Mouse (Mus musculus) hindbrain, embryonic 15.5 days (tissue): Measurements from ENCODE around the gene Hamp. TPM values are rescaled to one million over a fixed set of nuclear protein-coding genes. Genes with fewer than 3 reads are reported as not detected.
A peak's percentile ranks its signal among the peaks of the same experiment; 100 is the strongest.
"Not testable (repeated sequence)": the region's sequence is repeated elsewhere in the genome, so short reads cannot be mapped to it uniquely, and the experiment has no call there.

Source experiments
- ATAC-seq: fragments of 200-750 bp; cut with Nextera tagmentation; 2 replicates; pipeline ENCODE4 v1.8.0; 2017; ENCODE audit warnings: low read depth, moderate number of reproducible peaks, moderate TSS enrichment; ENCODE audit not compliant: low FRiP score
- H3K27ac ChIP-seq: fragments of 300-500 bp; sonication (generic); replicated peaks from 2 replicates; pipeline ENCODE4 v1.5.1; 2015; ENCODE audit warnings: mild to moderate bottlenecking, inconsistent platforms
- H3K27me3 ChIP-seq: fragments of 300-500 bp; sonication (generic); 2 replicates; pipeline ENCODE4 v1.6.1; 2015; ENCODE audit warnings: control low read depth, inconsistent platforms
- H3K36me3 ChIP-seq: fragments of 300-500 bp; sonication (generic); 2 replicates; pipeline ENCODE4 v1.6.1; 2015; ENCODE audit warnings: control low read depth, inconsistent platforms
- H3K4me1 ChIP-seq: fragments of 300-500 bp; sonication (generic); replicated peaks from 2 replicates; pipeline ENCODE4 v1.6.1; 2015; ENCODE audit warnings: control low read depth, inconsistent platforms
- H3K4me2 ChIP-seq: fragments of 300-500 bp; sonication (generic); 2 replicates; pipeline ENCODE4 v1.6.1; 2015; ENCODE audit warnings: moderate library complexity, mild to moderate bottlenecking, inconsistent platforms
- H3K4me3 ChIP-seq: fragments of 300-500 bp; sonication (generic); 2 replicates; pipeline ENCODE4 v1.5.1; 2015; ENCODE audit warnings: mild to moderate bottlenecking, inconsistent platforms
- H3K9ac ChIP-seq: fragments of 300-500 bp; sonication (generic); 2 replicates; pipeline ENCODE4 v1.6.1; 2015; ENCODE audit warnings: inconsistent platforms
- H3K9me3 ChIP-seq: fragments of 300-500 bp; sonication (generic); 2 replicates; pipeline ENCODE4 v1.6.1; 2016; ENCODE audit warnings: control low read depth, inconsistent platforms
- WGBS: fragments of 180-500 bp; shearing (Covaris S2); methylation state at CpG from one replicate; pipeline ENCODE4 v1.1.7; 2015; 5-methylcytosine and 5-hydroxymethylcytosine counted together
- polyA plus RNA-seq: library from polyadenylated mRNA; unstranded; fragments of >200 nt; fragmentation: Nextera tagmentation; extraction: Ambion mirVana; gene quantifications from 2 replicates; pipeline ENCODE4 v1.2.1, GENCODE M21; 2015

The Hamp gene
- polyA plus RNA-seq, 1 experiment from 2014 or later = not detected

DNA sequence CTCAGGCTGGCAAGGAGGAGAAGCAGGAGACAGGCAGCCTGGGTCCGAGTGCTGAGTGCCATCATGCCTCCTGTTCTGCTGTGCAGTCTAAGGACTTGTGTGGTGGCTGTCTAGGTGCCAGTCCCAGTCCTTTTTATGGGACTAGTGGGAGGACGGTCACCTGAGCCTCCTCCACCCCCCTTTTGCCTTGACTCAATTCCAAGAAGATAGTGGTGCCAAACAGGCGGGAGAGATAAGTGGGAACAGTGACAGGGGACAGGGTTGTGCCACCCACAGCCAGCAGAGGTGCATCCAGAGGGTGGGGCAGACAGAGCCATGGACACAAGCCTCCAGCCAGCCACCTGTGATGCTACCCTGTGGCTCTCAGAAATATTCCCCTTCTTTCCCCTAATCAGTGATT lies 19.8 kb downstream of the Hamp start:
- Histone ChIP-seq H3K36me3 (no peaks in the 10 kb centered on the region), H3K9ac (no peak overlapping the region), H3K4me1 (no peaks in the 10 kb centered on the region), H3K4me3 (no peak overlapping the region), H3K27ac (no peak overlapping the region), H3K9me3 (no peaks in the 10 kb centered on the region), H3K27me3 (no peaks in the 10 kb centered on the region), H3K4me2 (no peak overlapping the region)
- ATAC-seq = no peak
- 70% methylated on average over 3 of the region's 3 CpGs for WGBS

GRCm38 (mm10) chr7:30922490-30922889 lies 21.3 kb downstream of the Hamp start:
- H3K4me1 ChIP-seq, H3K9me3 ChIP-seq, H3K27ac ChIP-seq, H3K4me2 ChIP-seq, H3K27me3 ChIP-seq, H3K4me3 ChIP-seq, H3K36me3 ChIP-seq, ATAC-seq, H3K9ac ChIP-seq: not testable (repeated sequence)
- 56% methylated on average over 3 of the region's 3 CpGs for whole genome bisulfite sequencing

DNA sequence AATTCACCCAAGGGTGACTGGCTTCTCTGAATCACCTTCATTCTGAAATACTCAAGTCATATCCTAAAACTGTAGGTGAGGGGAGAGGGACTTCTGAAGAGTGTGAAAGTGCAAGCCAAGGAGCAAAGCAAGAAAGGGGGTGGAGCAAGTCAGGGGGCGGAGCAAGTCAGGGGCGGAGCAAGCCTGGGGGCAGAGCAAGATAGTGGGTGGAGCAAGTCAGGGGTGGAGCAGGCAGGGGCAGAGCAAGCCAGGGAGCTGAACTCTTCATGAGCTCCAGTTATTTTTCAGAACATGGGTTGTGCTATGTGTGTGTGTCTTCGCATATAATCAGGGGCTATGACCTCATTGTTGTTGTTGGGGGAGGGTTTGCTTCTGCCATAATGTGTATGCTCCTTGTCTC lies 23.6 kb downstream of the Hamp start:
- Histone ChIP-seq H3K27me3 (no peaks in the 10 kb centered on the region), H3K27ac (no peak overlapping the region), H3K36me3 (no peaks in the 10 kb centered on the region), H3K4me2 (no peak overlapping the region), H3K4me1 (no peaks in the 10 kb centered on the region), H3K4me3 (no peak overlapping the region), H3K9ac (no peak overlapping the region), H3K9me3 (no peaks in the 10 kb centered on the region)
- ATAC-seq = no peak
- 80% methylated on average over 3 of the region's 3 CpGs for WGBS

- Histone ChIP-seq H3K4me1 (no peaks in the 10 kb centered on the region), H3K9me3 (no peaks in the 10 kb centered on the region), H3K4me3 (no peak overlapping the region), H3K27ac (no peak overlapping the region), H3K36me3 (no peaks in the 10 kb centered on the region), H3K9ac (no peak overlapping the region), H3K27me3 (no peaks in the 10 kb centered on the region), H3K4me2 (no peak overlapping the region)
- WGBS = 59% methylated on average over 4 of the region's 4 CpGs
- no peak for ATAC-seq
Measured at GRCm38 (mm10) chr7:30917219-30917618, 26.6 kb downstream of the Hamp start.

DNA sequence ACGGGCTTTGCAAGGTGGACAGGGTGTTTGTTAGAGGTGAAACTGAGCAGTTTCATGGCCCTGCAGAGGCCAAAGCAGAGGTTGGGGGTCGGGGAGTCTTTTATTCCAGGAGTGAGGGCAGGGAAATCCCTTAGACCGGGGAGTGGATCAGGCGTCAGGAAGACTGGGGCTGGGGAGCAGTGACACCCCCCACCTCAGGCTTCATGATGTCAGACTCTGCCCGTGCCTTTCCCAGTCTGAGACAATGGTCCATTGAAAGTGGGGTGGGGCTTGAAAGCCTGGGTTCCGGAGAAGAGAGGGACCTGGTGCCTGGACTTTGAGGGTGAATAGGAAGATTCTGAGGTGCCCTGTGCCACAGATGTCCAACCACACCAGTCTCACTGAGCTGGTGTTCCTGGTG lies 27.1 kb downstream of the Hamp start:
- 30% methylated on average over 6 of the region's 6 CpGs for WGBS
- Histone ChIP-seq H3K27ac (no peak overlapping the region), H3K27me3 (no peaks in the 10 kb centered on the region), H3K4me2 (no peak overlapping the region), H3K4me3 (no peak overlapping the region), H3K4me1 (no peaks in the 10 kb centered on the region), H3K36me3 (no peaks in the 10 kb centered on the region), H3K9ac (no peak overlapping the region), H3K9me3 (no peaks in the 10 kb centered on the region)
- no peak for ATAC-seq

GRCm38 (mm10) chr7:30914732-30915131 lies 29.1 kb downstream of the Hamp start, which contains the start of gene Mag:
Gene Mag, minus strand, starts transcription at chr7:30914873.
- no peak within 1 kb of the TSS for H3K27ac ChIP-seq
- no peak for ATAC-seq
- no peaks in the 10 kb centered on the region for H3K36me3 ChIP-seq
- H3K4me1 ChIP-seq = no peaks in the 10 kb centered on the region
- no peak within 1 kb of the TSS for H3K9ac ChIP-seq
- H3K4me3 ChIP-seq = no peak within 1 kb of the TSS
- no peak within 1 kb of the TSS for H3K4me2 ChIP-seq
- 75% methylated on average over 7 of the region's 8 CpGs for WGBS
- no peaks in the 10 kb centered on the region for H3K9me3 ChIP-seq
- no peaks in the 10 kb centered on the region for H3K27me3 ChIP-seq

DNA sequence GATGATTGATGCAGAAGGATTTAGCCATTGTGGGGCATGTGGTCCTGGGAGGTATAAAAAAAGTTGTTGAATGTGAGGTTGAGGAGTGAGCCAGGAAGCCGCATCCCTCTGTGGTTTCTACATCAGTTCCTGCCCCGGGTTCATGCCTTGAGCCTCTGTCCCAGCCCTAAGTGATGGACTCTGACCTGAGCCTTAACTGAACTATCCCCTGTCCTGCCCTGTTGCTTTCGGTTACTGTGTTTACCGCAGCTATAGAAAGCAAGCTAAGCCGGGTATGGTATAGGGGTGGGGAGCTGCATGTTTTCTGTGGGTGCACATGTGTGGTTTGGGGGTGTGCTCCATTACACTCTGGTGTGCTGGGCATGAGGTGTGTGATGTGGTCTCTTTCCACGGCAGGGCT lies 34.1 kb downstream of the Hamp start:
- no peak overlapping the region for H3K4me3 ChIP-seq
- no peaks in the 10 kb centered on the region for H3K9me3 ChIP-seq
- no peak for ATAC-seq
- no peak overlapping the region for H3K4me2 ChIP-seq
- peaks cover 8% of the 10 kb centered on the region; the same call in 1 of the 2 replicates for H3K4me1 ChIP-seq
- H3K9ac ChIP-seq = no peak overlapping the region
- H3K27me3 ChIP-seq = 0 out of 2 replicates have a peak, but pooled peaks cover 2% of the 10 kb centered on the region
- no peaks in the 10 kb centered on the region for H3K36me3 ChIP-seq
- 88% methylated on average over 6 of the region's 6 CpGs for WGBS
- H3K27ac ChIP-seq = no peak overlapping the region

DNA sequence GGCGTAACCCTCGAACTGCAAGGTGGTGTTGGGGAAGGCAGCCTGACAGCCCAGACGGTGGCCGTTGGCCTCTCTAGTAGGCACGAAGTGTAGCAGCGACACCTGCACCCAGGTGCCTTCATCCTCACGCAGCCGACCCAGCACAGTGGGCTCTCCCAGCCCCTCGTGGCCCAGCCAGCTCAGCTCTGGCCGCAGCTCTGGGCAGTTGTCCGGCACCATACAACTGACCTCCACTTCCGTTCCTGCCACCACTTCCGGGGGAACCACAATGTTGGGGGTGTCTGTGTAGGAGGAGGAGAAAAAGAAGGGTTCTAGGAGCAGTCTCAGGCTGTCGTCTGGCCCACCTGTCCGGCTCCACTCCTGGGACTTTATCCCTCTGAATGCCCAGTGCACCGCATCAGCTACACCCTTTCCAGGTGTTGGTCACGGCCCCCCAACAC lies 34.8 kb downstream of the Hamp start:
- Histone ChIP-seq H3K9ac (no peak overlapping the region), H3K4me1 (peaks cover 8% of the 10 kb centered on the region; the same call in 1 of the 2 replicates), H3K4me2 (peak overlapping the region; percentile 54), H3K9me3 (no peaks in the 10 kb centered on the region), H3K27me3 (0 out of 2 replicates have a peak, but pooled peaks cover 2% of the 10 kb centered on the region), H3K36me3 (no peaks in the 10 kb centered on the region), H3K4me3 (peak overlapping the region; percentile 26), H3K27ac (no peak overlapping the region)
- ATAC-seq = peak; percentile 20; the same call in 1 of the 2 replicates
- WGBS = 31% methylated on average over 17 of the region's 17 CpGs

GRCm38 (mm10) chr7:30908277-30908991 lies 35.4 kb downstream of the Hamp start:
- Histone ChIP-seq H3K36me3 (no peaks in the 10 kb centered on the region), H3K27me3 (0 out of 2 replicates have a peak, but pooled peaks cover 2% of the 10 kb centered on the region), H3K27ac (no peak overlapping the region), H3K4me1 (peaks cover 8% of the 10 kb centered on the region; the same call in 1 of the 2 replicates), H3K9ac (peak overlapping the region; percentile 10; the same call in 1 of the 2 replicates), H3K4me3 (peak overlapping the region; percentile 26), H3K4me2 (peak overlapping the region; percentile 54), H3K9me3 (no peaks in the 10 kb centered on the region)
- WGBS = 4% methylated on average over 25 of the region's 26 CpGs
- ATAC-seq = peak; percentile 61; the same call in 1 of the 2 replicates

DNA sequence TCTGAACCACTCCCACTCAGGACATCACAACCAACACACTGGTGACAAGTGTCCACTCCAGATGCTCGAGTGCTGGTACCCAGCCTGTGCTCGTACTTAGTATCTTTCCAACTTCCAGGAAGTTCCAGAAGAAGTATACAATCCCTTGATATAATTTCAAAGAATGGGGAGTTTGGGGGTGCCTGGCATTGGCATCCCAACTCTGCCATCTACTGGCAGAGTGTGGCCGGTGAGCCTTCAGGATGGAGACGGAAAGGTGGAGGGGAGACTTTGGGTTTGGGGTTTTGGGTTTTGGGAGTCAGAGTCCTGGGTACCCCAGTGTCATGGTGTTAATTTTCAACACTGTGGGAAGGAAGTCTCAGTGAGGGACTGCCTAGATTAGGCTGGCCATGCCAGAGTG lies 39.8 kb downstream of the Hamp start:
- no peaks in the 10 kb centered on the region for H3K9me3 ChIP-seq

GRCm38 (mm10) chr7:30895217-30895616 lies 48.6 kb downstream of the Hamp start:
- Histone ChIP-seq H3K27me3 (no peaks in the 10 kb centered on the region), H3K4me2 (no peak overlapping the region), H3K27ac (no peak overlapping the region), H3K4me3 (no peak overlapping the region), H3K9me3 (no peaks in the 10 kb centered on the region), H3K9ac (no peak overlapping the region), H3K36me3 (no peaks in the 10 kb centered on the region), H3K4me1 (no peaks in the 10 kb centered on the region)
- ATAC-seq = no peak
- 88% methylated on average over 3 of the region's 3 CpGs for WGBS

More for the DNA sequence above, 39.8 kb downstream of the Hamp start:
- no peak for ATAC-seq
- peaks cover 8% of the 10 kb centered on the region; the same call in 1 of the 2 replicates for H3K4me1 ChIP-seq
- 55% methylated on average over 4 of the region's 4 CpGs for WGBS
- H3K4me3 ChIP-seq = no peak overlapping the region
- H3K9ac ChIP-seq = no peak overlapping the region
- H3K36me3 ChIP-seq = no peaks in the 10 kb centered on the region
- H3K4me2 ChIP-seq = no peak overlapping the region
- H3K27ac ChIP-seq = no peak overlapping the region
- 0 out of 2 replicates have a peak, but pooled peaks cover 2% of the 10 kb centered on the region for H3K27me3 ChIP-seq

DNA sequence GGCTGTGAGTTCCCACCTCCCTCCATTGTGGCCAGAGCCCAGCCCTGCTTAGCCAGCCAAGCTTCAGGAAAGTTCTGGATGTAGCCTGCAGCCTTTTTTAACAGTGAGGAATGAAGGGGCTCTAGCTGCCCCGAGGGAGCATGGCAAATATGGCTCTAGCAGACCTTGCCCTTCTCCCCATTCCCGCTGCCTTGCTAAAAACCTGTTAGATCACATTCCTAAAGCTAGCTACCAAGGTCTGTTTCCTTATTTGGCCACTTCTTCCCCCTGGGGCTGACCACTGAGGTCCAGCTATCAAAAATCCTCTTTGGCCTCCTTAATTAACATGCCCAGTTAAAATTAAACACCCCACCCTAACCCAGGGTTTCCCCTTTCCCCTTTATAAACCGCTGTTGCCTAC lies 51.3 kb downstream of the Hamp start:
- no peaks in the 10 kb centered on the region for H3K36me3 ChIP-seq
- no peak overlapping the region for H3K9ac ChIP-seq
- H3K27me3 ChIP-seq = no peaks in the 10 kb centered on the region
- no peaks in the 10 kb centered on the region for H3K9me3 ChIP-seq
- H3K4me2 ChIP-seq = no peak overlapping the region
- no peaks in the 10 kb centered on the region for H3K4me1 ChIP-seq
- H3K4me3 ChIP-seq = no peak overlapping the region
- no peak for ATAC-seq
- no peak overlapping the region for H3K27ac ChIP-seq
- WGBS = 70% methylated on average over 3 of the region's 3 CpGs
